Mouse (Mus musculus): ENCODE results near the gene Wsb2.

DNA sequence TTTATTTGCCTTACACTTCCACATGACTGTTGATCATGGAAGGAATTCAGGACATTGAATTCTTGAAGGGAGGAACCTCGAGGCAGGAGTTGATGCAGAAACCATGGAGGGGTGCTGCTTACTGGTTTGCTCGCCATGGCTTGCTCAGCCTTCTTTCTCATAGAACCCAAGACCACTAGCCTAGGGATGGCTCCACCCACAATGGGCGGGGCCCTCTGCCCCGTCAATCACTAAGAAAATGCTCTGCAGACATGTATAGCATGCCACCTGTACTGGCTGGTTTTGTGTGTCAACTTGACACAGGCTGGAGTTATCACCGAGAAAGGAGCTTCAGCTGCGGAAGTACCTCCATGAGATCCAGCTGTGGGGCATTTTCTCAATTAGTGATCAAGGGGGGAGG, 17.0 kb upstream of the Wsb2 start:
- no peak for TF ChIP-seq POLR2A (IDR thresholded peaks at IDR 0.05; ENCODE audit: borderline replicate concordance, insufficient read depth, low read length)
- no peak for TF ChIP-seq CTCF (IDR thresholded peaks at IDR 0.05; ENCODE audit: borderline replicate concordance, insufficient read depth, low read depth, low read length)

Measured in cerebellum, adult 2 months (tissue).